Mouse (Mus musculus): ENCODE data around the gene Smoc2.
A peak's percentile ranks its signal among the peaks of the same experiment; 100 is the strongest.

Smoc2 gene

DNA sequence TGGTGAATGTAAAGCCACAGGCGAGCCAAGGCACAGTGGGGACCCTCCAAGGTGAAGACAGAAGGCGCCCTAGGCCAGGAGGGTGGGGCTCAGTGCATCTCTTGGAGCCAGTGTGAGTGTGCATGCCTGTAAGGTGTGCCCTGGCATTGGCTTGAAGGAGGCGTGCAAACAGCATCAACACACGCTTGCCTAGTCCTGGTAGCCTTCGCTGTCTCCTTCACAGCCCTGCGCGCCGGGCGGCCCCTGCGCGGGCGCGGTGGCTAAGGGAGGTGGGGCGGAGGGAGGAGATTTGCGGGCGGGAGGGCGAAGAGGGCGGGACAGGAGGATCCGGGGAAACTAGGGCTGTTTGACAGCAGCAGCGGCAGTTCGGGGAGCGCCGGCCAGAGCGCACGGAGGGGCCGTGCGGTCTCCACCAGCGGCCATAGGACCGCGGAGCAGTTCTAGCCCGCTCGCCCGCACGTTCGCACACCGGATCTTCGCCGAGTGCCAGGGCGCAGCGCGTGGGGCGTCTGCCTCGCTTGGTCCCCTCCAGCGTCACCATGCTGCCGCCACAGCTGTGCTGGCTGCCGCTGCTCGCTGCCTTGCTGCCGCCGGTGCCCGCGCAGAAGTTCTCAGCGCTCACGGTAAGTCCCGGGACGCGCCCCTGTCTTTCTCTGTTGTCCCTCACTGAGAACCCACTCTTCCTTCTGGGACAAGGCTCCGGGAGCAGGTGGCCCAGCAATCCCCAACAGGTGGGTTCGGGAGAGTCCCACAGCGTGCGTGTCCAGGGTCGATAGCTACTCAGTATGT is at the start of gene Smoc2:
TSS of gene Smoc2 (plus strand) at position 330 of the 789 bp plus-strand sequence.
- peak; percentile 25 for DNase-seq

DNA sequence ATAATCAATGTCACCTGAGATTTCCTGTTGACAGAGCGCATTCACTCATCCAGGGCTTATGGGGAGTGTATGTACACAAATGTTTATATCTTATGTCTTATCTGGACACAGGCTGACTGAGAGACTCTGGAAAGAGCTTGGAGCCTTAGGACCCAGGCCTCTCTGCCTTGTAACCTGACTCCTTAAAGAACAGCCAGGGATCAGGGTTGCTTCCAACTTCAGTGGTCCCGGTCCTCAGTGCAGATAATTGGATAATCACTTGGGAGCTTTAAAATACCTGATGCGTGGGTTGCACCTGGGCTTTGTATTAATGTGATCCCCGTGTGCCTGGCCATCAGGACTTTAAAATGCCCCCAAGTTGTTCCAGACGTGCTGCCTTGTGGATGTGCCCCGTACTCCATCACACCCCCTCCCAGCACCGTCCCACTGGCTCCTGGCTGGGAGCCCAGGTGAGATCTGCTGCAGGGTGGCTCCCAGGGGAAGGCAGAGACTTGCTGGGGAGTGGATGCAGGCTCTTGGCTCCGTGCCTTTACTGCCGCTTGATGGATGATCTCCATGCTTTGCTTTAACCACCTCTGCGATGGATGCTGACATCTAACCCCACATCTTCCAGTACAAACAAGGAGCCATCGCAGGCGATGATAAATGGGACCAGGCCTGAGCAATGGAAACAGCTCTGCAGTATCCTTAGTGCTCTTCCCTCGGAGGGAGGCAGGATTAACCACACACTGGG is 48.4 kb upstream of the Smoc2 start:
- DNase-seq, result no peak

DNA sequence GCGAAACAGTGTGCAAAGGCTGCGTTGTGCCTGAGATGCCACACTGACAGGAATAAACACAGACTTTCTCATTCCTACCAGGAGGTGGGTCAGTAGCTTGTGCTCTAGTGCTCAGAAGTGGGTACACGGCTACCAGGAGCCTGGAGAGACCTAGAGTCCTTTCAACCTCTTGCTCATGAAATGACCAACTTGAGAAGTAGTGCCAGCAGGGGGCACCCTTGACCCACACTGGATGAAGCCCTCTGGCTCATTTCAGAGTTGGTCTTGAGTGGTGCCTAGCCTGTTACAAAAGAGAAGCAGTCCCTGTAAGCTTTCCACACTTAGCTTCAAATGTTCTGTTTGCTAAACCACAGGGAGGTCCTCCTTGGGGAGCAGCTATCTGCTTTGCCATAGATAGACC is 46.7 kb upstream of the Smoc2 start:
- peak; percentile 64 for DNase-seq

DNA sequence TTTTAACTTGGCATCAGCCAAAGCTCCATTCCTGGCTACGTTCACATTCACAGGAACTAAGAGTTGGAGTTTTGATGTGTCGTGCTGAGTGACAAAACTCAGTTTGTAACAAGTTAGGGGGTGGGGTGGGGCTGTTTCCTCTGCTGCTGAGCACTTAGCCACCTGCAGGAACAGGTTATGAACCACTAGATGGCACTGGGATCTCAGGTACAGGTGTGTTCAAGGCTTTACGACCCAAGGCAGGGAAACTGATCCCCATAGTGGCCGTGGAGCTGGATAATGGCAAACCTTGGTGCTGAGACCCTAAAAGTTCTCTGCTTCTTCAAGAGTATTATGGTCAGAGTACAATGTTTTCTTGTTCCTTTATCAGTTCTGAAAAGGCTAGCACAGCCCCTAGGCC is 45.6 kb upstream of the Smoc2 start:
- DNase-seq, result no peak

DNA sequence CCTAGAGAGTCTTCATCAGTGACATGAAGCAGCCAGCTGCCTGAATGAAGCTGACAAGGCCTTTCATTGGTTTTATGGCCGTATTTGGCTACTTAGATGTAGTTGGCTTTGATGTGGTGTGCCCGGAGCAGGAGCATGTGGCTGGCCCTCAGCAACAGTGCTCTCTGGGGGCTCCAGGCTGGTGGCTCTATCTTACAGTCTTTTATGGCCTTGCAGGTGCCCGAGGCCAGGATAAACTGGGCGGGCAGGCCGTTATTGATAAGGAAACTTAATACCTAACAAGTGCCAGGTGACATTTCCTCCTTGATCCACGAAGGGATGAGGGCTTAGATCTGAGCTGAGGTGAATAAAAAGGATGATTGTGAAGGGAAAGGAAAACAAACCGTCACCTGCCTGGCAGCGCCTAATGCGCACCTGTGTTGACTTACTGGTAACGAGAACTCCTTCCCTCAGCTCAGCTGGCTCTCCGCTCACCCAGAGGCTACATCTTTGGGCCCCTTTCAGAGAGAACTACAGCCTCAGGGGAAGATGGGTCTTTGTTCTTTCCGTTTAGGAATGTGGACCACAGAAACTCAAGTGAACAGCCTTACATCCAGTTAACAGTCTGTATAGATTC is 44.4 kb upstream of the Smoc2 start:
- no peak for DNase-seq

DNA sequence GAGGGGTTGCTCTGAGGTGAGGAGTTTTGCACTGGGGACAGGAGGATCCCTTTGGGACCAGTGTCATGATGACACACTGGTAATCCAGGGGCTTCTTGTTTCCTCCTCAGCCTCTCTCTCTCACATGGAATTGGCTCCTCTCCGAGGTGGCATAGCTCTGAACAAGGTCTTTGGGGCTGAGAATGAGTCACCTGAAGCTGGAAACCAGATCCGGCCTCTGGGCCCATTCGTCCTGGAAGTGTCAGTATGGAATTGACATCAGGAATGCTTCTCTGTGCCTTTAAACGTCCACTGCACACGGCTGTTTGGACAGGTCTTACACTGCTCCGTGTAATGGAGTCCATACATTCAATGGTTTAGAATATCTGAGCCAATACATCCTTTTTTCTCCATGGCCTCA is 42.2 kb upstream of the Smoc2 start:
- DNase-seq, result no peak

DNA sequence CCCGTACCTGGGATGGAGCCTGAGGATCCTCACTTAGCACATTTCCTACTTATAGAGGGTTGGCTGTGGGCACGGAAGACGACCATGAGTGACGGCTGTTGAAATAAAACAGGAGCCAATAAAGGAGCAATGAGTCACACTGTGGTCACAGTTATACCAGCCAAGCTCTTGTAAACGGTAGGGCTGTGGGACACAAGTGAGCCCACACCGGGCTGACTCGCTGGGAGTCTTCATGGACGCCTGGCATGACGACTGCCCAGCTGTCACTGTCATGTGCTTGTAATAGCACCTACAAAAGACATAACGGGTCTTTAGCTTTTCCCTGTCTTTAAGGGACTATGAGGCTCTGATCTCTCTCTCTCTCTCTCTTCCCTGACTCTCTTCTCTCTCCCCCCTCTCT is 39.3 kb upstream of the Smoc2 start:
- DNase-seq, result no peak

DNA sequence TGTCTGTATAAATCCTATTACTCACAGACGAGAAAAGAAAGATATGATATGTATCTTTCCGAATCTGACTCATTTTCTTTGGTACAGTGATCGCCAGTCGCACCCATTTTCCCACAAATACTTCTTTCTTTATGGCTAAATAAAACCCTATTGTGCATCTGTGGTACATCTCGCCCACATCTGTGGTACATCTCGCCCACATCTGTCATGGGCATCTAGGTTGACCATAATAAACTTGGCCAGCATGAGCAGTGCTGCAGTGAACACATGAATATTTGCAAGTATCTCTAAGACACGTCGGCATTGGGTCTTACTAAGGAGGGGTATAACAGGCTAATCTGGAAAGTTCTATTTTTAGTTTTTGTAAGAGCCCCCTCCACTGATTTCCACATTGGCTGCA is 36.7 kb upstream of the Smoc2 start:
- DNase-seq, result no peak

DNA sequence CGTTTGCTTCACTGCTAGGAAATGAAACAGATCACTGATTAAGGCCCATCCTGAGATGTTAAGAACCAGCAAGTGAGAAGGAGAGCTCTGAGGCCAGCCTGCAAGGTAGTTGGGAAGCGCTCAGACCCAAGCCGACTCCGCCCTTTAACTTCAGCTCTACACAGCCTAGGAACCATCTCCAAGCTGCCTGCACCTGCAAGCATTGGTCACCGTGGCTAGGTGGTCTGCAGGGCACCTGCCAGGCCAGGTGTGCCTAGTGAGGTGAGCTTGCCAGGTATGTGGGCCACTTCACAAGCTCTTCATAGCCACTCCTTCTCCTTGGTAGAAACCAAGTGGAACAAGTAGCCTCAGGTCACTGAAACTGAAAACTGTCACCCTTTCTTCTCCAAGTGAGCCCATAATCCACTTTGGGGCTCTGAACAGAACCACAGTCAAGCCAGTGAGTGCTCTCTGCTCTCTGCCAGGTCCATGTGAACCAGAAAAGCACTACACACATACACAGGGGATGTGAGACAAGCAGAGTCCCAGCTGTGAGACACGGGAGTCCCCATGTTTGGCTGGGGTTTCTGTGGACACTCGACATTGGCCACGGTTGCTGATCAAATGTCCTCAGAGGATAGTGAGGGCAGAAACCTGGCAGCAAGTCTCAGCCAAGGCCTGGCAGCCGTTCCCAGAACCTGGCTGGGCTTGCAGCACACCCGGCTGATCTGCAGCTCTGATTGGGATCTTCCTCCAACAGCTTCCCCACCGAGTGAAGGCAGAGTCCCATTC is 34.9 kb upstream of the Smoc2 start:
- DNase-seq, result no peak

DNA sequence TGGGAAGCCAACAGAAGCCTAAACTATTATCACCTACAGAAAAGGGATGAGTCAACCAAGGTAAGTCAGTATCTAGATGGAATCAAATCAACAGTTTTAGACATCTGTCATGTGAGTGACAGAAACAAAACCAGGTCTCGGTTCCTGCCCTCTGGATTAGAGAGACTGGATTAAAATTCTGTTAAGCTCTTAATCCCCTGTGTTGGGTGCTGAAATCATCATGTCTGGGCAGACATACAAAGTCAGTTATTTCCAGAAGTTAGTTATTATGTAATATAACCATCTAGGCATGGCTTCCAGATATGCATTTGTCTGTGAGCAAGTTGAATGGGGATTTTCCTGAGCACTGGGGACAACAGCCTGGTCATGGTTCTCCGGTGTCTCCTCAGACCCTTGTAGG is 33.0 kb upstream of the Smoc2 start:
- no peak for DNase-seq

DNA sequence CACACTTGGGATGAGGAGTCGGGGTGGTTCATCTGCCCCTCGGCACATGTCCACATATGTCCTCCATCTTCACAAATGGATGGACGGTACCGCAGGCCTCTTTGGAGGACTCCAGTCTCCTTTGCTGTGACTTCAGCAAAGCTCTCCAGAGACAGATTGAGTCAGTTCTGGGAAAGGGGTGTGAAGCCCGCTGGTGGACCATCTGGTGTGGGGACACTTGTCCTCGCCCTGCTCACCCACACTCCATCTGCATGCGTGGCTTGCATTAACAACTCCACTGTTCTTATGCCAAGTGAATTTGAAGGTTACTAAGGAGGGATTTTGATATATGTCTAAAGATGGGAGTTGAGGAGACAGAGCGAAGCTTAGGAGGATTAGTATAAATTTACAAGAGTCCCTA is 31.4 kb upstream of the Smoc2 start:
- peak; percentile 80 for DNase-seq

DNA sequence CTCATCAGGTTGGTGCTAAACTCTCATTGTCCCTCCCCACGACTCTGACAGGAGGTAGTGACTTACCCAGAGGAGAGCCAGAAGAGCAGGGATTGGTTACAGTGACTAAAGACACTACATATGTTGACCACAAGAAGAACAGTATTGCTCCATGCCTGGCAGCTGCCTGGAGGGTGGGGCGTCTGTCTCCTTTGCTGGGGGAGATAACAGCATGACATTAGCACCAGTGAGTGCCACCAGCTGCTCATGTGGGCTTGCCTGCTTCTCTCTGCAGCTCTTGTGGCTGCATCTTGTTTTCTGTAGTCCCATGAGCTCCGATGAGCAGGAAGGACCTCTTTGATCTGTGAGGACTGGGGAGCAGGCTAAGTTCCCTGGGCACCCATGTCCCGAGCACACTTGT is 29.7 kb upstream of the Smoc2 start:
- no peak for DNase-seq

DNA sequence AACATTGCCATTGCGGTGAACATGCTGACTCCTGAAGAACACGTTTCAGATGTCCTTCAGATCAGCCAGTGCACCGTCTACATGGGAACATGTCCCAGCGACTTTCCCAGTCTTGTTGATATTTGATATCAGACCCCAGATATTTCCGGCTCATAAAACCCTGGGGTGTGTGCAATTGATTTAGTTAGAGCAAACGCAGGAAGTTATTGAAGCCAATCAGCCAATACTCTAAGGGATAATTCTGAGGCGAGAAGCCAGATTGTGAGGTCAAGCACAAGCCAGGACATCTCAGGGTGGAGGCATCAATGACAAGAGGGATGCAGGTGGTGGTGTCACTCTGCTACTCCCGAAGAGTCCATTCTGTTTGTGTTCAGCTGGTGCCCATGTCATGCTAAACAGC is 28.9 kb upstream of the Smoc2 start:
- no peak for DNase-seq

DNA sequence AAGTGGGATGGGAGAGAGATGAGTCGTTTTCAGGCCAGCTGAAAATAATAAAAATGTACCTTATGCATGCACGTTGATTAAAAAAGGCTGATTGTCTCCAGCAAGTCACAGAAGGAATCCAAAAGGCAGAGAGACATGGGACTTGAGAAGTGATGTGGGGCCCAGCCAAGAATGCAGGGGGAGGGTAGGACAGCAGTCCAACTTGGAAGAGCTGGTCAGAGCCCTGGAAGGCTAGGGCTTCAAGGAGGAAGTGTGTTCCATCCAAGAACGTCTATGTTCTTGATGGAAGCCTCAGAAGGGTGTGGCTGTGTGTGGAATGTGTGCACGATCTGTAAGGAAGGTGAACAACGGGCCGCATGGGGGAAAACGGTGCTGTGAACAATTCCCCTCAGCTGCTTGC is 26.9 kb upstream of the Smoc2 start:
- DNase-seq, result no peak

DNA sequence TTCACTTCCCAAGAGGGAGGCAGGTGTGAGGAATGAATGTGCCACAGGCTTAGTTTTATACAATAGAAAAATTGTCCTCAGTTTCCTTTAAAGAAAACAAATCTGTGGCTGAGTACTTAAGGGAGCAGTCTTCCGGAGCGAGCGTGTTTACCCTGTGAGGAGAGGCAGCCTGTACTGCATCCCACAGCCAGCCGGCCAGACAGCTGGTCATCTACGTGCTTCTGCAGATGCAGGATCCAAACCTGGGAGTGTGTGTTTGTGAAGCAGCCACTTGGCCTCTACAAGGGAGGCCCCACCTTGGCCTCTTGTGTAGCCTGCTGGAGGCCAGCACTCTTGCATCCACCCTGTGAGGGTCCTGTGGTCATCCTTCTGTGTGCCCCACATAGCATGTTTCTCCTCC is 24.7 kb upstream of the Smoc2 start:
- DNase-seq, result no peak

DNA sequence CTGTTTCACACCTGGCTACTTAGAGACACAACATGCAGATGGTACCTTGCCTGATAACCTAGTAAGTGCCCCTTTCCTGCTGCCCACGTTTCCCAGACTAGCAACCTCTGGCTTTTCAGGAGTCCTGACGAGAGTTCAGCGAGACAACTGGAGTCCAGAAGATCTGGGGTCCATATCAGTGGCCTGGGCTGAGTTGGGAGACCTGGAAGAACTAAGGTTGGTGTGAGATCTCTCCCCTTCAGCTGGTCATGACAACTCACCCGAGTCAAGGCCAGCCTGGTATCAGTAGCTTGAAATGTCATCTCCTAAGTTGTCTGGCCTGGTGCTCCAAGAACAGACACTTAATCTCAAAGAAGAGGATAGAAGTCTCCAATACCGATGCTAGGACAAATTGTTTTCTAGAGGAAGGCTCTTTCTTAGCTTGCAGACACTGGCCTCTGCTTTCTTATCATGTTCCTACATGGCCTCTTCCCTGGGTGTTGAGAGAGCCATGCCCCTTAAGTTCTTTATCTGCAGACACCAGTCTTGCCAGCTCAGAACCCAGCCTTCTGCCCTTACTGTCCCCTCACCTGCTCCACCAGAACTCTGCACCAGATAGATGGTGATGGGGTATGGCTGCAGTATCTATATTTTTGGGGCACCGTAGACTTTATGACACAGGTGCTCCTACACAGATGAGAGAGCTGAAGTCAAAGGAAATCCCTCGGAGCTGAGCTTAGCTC is 21.3 kb upstream of the Smoc2 start:
- DNase-seq, result no peak

DNA sequence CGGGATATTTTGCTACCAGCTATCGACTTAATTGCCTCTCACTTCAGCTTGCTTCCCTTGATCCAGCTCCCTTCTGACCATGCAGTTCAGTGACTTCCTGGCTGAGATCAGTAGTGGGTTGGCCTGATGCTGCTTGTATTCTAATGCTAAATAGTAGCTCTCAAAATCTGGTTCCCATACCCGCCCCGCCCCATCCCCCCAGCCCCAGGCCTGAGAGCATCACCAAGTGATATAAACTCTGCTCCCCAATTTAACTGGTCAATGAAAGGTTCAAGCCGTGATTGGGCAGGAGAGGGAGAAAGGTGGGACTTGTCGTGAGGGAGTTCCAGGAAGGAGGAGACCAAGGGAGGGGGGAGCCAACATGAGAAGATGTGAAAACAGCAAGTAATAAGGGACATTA is 20.4 kb upstream of the Smoc2 start:
- no peak for DNase-seq

DNA sequence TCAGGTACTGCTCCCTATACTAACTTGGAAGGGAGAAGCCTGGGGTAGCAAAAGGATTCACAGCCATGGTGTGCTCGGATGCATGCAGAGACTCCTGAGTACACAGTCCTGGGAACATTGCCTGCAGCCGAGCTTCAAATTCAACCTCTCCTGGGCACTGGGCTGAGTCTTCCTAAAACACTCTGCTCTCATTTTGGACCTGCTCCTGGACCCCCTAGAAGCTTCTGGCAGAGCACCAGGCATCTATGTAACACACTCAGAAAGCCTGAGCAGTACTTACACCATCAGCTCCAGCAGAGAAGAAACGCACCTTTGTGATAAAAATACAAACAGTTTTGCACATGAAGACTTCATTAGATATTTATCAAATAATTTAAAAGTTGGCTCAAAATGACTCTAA is 18.3 kb upstream of the Smoc2 start:
- DNase-seq, result no peak

DNA sequence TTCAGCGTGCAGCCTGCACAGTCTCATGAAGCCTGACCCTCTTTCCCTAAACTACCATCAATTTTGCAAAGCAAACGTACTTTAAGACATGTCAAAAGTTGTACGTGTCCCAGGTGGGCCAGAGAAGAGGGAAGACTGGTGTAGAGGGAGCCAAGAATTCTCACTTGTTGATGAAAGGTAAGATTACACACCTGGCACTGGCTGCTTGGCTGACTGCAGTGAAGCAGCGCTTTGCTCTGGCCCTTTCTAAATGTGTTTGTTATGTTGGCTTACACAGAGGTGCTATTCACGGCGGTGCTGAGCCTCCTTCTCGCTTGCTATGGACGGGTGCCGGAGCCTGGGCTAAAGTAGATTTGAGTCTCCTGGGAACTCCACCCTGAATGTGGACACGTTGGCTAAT is 17.1 kb upstream of the Smoc2 start:
- DNase-seq, result no peak

DNA sequence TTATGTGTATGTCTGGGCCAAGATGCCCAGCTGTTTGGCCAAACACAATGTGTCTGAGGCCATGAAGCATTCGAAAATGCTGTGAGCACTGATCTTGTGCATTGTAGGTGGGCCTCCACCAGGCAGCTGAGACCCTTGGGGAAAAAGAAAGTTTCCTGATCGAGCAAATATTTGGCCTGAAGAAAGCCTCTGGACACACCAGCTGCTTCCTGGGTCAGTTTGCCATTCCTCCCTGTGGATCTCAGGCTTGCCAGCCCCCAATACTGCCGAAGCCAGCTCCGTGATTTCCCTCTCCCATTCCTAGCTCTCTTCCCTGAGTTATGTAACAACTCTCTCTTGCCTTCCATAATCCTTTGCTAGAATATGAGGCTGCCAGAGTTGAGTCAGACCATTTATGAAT is 11.3 kb upstream of the Smoc2 start:
- DNase-seq, result no peak

DNA sequence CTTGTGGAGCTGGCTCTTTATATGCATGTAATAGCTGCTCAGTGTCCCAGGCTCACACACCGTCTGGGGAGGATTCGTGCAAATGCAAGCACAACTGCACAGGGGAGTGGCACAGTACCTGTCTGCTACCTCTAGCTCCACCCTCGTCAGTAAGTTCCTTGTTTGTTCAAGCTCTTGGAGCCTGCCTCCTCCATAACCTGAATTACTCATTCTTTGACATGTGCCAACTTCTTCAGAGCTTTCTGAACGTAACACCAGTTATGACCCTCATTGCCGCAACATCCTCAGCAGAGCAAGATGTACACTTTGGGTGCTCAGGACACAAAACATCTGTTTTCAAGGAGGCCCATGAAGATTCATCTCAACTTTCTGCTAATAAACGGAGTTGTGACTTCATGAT is 5.9 kb upstream of the Smoc2 start:
- no peak for DNase-seq

DNA sequence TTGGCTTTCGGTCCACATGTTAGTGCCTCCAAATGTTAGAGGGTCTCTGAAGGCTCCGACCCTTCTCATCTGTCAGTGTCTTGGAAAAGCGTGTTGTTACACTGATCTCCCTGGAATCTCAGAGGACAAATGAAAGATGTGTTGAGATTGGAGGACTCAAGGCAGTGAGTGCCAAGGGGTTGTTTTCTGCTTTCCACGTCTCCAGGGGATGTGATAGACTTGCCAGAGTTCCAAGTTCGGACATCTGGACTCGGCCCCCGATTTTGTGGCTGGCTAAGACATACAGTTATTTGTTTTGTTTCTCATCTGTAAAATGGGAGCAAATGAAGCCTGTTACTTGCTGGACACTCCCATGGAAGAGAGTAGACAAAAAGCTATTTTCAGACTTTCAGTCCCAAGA is 2.0 kb upstream of the Smoc2 start:
- DNase-seq, result no peak

DNA sequence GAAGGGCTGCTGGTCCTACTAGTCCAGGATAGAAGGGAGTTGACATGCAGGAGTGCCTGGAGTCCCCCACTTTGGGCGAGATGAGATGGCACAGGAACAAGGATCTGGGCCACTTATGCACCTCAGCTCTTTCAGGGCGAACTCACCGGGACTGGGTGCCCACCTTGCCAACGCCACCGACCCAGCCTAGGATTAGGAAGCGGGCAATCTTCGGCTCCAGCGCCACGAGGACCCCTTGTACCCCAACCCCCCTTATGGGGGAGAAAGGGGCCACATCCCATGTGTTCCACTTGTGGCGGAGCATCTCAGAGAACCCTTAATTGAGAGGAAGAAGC is 627 bp downstream of the Smoc2 start:
- DNase-seq, result no peak
